Mouse (Mus musculus): ENCODE results near the gene Epha8.

- TF ChIP-seq CTCF (IDR thresholded peaks at IDR 0.05) (no peak), POLR2A (IDR thresholded peaks at IDR 0.05; ENCODE audit: insufficient read depth, low read depth, low read length) (no peak), EP300 (IDR thresholded peaks at IDR 0.05; ENCODE audit: insufficient read depth, low read depth, low read length) (no peak)
These were observed 3.5 kb upstream of the Epha8 start for GRCm38 (mm10) chr4:136960068-136960467.

All from heart, adult 2 months (tissue).